Mouse (Mus musculus) thymus, postnatal 36 days (tissue): ENCODE measurements around the gene Hist1h2bb.
A peak's percentile ranks its signal among the peaks of the same experiment; 100 is the strongest.

Source experiments
- DNase-seq, 2 experiments: peaks; one replicate each; pipeline ENCODE4 v3.0.0; 2022; ENCODE audit warnings: mixed read lengths in 2 of 2

The Hist1h2bb gene

GRCm38 (mm10) chr13:23750839-23751477 lies 4.4 kb downstream of the Hist1h2bb start, which contains the start of gene Hist1h2ab:
Hist1h2ab (plus strand) TSS chr13:23751126.
- peak; percentile 67 to 76 for DNase-seq

- DNase-seq = no peak
Observed at GRCm38 (mm10) chr13:23751478-23751956, 5.0 kb downstream of the Hist1h2bb start.

- DNase-seq = peak; percentile 86 to 87
Observed at GRCm38 (mm10) chr13:23752067-23752741, 5.7 kb downstream of the Hist1h2bb start, which contains the start of gene Hist1h3b. Hist1h3b (plus strand) TSS chr13:23752267.

- DNase-seq = no peak
Observed at GRCm38 (mm10) chr13:23752742-23753172, 6.2 kb downstream of the Hist1h2bb start.

GRCm38 (mm10) chr13:23753314-23754078 lies 7.0 kb downstream of the Hist1h2bb start:
- no peak for DNase-seq

GRCm38 (mm10) chr13:23755000-23755399 lies 8.5 kb downstream of the Hist1h2bb start:
- no peak for DNase-seq

GRCm38 (mm10) chr13:23756790-23757189 lies 10.3 kb downstream of the Hist1h2bb start, which contains the start of gene Hist1h4b:
Hist1h4b (plus strand) TSS chr13:23757013.
- peak; percentile 87 to 89 for DNase-seq

- no peak for DNase-seq
Observed at GRCm38 (mm10) chr13:23757211-23757773, 10.8 kb downstream of the Hist1h2bb start.

- no peak for DNase-seq
Observed at GRCm38 (mm10) chr13:23757921-23758320, 11.4 kb downstream of the Hist1h2bb start.

- no peak for DNase-seq
Observed at GRCm38 (mm10) chr13:23759251-23759771, 12.8 kb downstream of the Hist1h2bb start.

GRCm38 (mm10) chr13:23759916-23760239 lies 13.3 kb downstream of the Hist1h2bb start:
- DNase-seq = peak in 1 of 2 experiments; percentile 34

GRCm38 (mm10) chr13:23760240-23760971 lies 13.9 kb downstream of the Hist1h2bb start:
- DNase-seq = peak in 1 of 2 experiments; percentile 63

- DNase-seq = peak; percentile 98
Observed at GRCm38 (mm10) chr13:23760972-23761864, 14.7 kb downstream of the Hist1h2bb start, which contains the start of gene Hist1h4a. Hist1h4a (minus strand) TSS chr13:23761230.

- DNase-seq = peak; percentile 61 to 72
Observed at GRCm38 (mm10) chr13:23761871-23762821, 15.6 kb downstream of the Hist1h2bb start, which contains the start of gene Hist1h3a. Hist1h3a (minus strand) TSS chr13:23762386.

- DNase-seq = no peak
Observed at GRCm38 (mm10) chr13:23763242-23763585, 16.7 kb downstream of the Hist1h2bb start.

GRCm38 (mm10) chr13:23763586-23764323 lies 17.2 kb downstream of the Hist1h2bb start, which contains the start of gene Hist1h1a:
Hist1h1a (plus strand) TSS chr13:23763666.
- DNase-seq = peak; percentile 88 to 90

- no peak for DNase-seq
Observed at GRCm38 (mm10) chr13:23764324-23765171, 18.0 kb downstream of the Hist1h2bb start.

- no peak for DNase-seq
Observed at GRCm38 (mm10) chr13:23765172-23765513, 18.6 kb downstream of the Hist1h2bb start.
